Mouse (Mus musculus) bone marrow macrophage, adult 2 months (primary cell): Measurements from ENCODE around the gene Ppm1h.

ENCODE experiments used
- CTCF ChIP-seq: IDR thresholded peaks from 2 replicates; pipeline ENCODE4 v1.5.1; 2012; ENCODE audit warnings: low read depth, mild to moderate bottlenecking, low read length, moderate library complexity
- POLR2A ChIP-seq: IDR thresholded peaks from 2 replicates; pipeline ENCODE4 v1.6.1; 2012; ENCODE audit warnings: mild to moderate bottlenecking, low read depth, low read length, borderline replicate concordance

GRCm38 (mm10) chr10:122973241-122973640, 294.7 kb downstream of the Ppm1h start:
- TF ChIP-seq CTCF (no peak), POLR2A (no peak)
